Mouse (Mus musculus): ENCODE data around the gene Smo.

Gene Smo

GRCm38 (mm10) chr6:29777238-29777555, 41.9 kb downstream of the Smo start:
- no peak for DNase-seq

- no peak for DNase-seq
These were observed 44.8 kb downstream of the Smo start for GRCm38 (mm10) chr6:29780082-29780481.

DNA sequence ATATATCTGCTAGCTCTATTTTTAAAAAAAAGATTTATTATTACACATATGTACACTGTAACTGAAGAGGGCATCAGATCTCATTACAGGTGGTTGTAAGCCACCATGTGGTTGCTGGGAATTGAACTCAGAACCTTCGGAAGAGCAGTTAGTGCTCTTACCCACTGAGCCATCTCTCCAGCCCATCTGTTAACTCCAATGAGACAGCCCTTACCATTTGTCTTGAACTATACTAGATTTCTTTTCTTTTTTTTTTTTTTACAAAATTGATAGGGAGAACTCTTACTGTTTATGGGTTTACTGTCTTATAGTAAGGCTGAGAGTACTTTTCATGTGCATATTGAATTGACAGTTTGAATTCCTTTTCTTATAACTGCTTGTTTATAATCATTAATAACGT, 45.3 kb downstream of the Smo start:
- DNase-seq: no peak

DNA sequence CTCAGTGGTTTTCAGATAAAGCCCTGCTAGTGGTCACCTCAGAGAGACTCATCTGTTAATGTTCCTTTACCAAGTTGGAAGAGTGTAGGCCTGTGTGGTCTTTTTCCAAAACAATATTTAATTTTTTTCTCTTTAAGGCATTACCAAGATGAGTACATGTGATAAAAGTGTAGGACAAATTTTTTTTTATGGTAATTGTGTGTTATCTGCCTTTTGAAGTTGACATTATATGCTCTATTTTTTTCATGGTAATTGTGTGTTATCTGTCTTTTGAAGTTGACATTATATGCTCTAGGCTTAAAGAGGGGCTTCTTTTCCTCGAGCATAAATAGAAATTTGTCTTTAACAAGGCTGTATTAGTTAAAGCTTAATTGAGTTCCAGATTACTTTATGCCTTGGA, 46.9 kb downstream of the Smo start:
- DNase-seq: no peak

GRCm38 (mm10) chr6:29783960-29784359, 48.7 kb downstream of the Smo start:
- no peak for DNase-seq

- DNase-seq: no peak
These were observed 49.2 kb downstream of the Smo start for GRCm38 (mm10) chr6:29784413-29785021.

GRCm38 (mm10) chr6:29785759-29786158, 50.5 kb downstream of the Smo start:
- DNase-seq: no peak

DNA sequence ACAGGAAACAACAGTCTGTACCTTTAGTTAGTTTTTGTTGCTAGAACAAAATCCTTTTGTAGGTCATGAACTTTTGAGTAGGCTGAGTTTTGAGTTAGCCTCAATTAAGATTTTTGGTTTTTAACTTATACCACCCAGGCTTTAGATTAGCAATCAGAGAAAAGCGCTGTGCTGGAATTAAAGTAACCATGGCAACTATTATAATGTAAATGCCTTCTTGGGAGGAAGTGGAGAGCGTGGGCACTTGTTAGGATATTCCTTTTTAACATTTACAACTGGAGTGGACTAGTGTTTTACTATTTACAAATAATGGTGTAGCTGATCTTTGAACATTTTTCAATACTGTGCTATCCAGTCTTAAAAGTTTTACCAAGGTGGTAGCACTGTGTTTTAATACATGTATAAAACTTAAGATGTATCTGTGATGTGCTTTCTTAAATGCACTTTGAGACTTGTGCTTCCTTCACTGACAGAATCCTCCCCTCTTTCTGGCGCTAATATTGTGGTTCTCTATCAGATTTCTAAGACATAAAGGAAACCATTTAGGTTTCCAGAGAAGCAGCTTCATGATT, 53.6 kb downstream of the Smo start:
- no peak for DNase-seq

GRCm38 (mm10) chr6:29790014-29790698, 54.9 kb downstream of the Smo start:
- no peak for DNase-seq

DNA sequence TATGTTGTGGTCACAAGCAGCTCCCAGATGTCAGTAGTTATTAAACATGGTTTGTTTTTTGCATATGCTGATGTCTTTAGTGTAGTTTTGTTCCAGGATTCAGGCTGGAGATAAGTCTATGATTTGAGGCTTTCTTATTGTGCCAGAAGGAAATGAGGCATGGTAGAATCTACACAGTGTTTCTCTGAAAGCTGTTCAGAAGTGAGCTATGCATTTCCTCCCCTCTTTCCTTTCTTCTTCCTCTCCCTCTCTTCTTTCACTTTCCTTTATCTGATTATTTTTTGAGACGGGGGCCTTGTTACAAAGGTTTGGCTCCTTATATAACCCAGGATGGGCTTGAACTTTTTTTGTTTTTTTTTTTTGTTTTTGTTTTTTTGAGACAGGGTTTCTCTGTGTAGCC, 58.2 kb downstream of the Smo start:
- no peak for DNase-seq

DNA sequence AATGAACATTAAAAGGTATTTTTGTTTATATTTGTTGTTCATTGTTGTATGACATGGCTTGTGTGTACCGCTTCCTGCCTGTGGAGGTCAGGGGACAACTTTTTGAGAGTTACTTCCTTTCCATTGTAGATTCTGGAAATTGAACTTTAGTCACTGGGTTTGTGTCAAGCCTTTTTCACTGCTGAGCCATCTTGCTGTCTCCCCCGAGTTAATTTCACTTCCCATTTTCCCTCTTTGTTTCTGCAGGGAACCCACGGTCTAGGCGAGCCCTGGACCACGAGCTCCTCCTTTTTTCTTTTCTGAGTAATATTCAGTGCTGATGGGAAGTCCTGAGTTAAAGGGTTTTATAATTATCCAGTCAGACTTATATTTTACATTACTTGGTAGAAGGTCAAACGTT, 59.3 kb downstream of the Smo start:
- no peak for DNase-seq

DNA sequence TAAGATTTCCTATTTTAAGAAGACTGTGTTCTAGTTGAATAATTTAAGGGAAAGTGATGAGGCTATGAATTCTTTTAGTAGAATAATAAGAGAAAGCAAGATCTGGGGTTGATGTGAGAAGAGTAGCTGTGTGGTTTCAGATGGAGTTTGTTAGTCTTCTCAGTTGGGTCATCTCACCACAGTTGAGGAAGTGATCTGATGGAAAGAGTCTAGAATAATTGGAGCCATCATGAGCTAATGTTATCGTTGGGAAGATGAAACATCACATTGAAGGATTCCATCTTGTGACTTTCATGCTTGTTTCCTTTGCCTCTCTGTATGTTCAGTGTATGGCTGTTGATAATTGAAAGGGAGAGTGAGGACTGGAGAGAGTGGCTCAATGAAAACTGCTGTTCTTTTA, 67.7 kb downstream of the Smo start:
- no peak for DNase-seq

- no peak for DNase-seq
These were observed 68.7 kb downstream of the Smo start for GRCm38 (mm10) chr6:29804006-29804405.

- no peak for DNase-seq
These were observed 70.1 kb downstream of the Smo start for GRCm38 (mm10) chr6:29805381-29805780.

Data from right cerebral cortex, postnatal 25 days (tissue).